Mouse (Mus musculus) embryonic facial prominence, embryonic 11.5 days (tissue): ENCODE results near the gene Lgr5. TPM values are rescaled to one million over a fixed set of nuclear protein-coding genes. Genes with fewer than 3 reads are reported as not detected.

Experiments
- ATAC-seq: fragments of 200-750 bp; cut with Nextera tagmentation; replicated peaks from 2 replicates; pipeline ENCODE4 v1.8.0; 2017; ENCODE audit warnings: low read depth; ENCODE audit not compliant: insufficient number of reproducible peaks, low FRiP score, low TSS enrichment
- DNase-seq: peaks from one replicate; pipeline ENCODE4 v3.0.0-alpha.2; 2015; ENCODE audit warnings: low spot score
- H3K27ac ChIP-seq: fragments of 300-500 bp; sonication (generic); replicated peaks from 2 replicates; pipeline ENCODE4 v1.5.1; 2014; ENCODE audit warnings: mild to moderate bottlenecking, low read depth, low read length, control low read depth
- H3K27me3 ChIP-seq: fragments of 300-500 bp; sonication (generic); 2 replicates; pipeline ENCODE4 v1.6.1; 2014; ENCODE audit warnings: mild to moderate bottlenecking, low read length, moderate library complexity, mixed read lengths; ENCODE audit not compliant: control insufficient read depth, insufficient read depth
- H3K36me3 ChIP-seq: fragments of 300-500 bp; sonication (generic); replicated peaks from 2 replicates; pipeline ENCODE4 v1.6.1; 2014; ENCODE audit warnings: low read depth, mild to moderate bottlenecking, low read length, moderate library complexity, mixed read lengths; ENCODE audit not compliant: control insufficient read depth, insufficient read depth
- H3K4me1 ChIP-seq: fragments of 300-500 bp; sonication (generic); 2 replicates; pipeline ENCODE4 v1.6.1; 2014; ENCODE audit warnings: low read length, mixed read lengths; ENCODE audit not compliant: control insufficient read depth, insufficient read depth
- H3K4me2 ChIP-seq: fragments of 300-500 bp; sonication (generic); 2 replicates; pipeline ENCODE4 v1.6.1; 2014; ENCODE audit warnings: low read depth, mild to moderate bottlenecking, control low read depth, low read length, moderate library complexity
- H3K4me3 ChIP-seq: fragments of 300-500 bp; sonication (generic); 2 replicates; pipeline ENCODE4 v1.5.1; 2014; ENCODE audit warnings: low read depth, low read length, control low read depth
- H3K9ac ChIP-seq: fragments of 300-500 bp; sonication (generic); replicated peaks from 2 replicates; pipeline ENCODE4 v1.6.1; 2014; ENCODE audit warnings: mild to moderate bottlenecking, control low read depth, low read length
- H3K9me3 ChIP-seq: fragments of 300-500 bp; sonication (generic); replicated peaks from 2 replicates; pipeline ENCODE4 v1.6.1; 2016; ENCODE audit warnings: mild to moderate bottlenecking, low read length, inconsistent platforms, mixed read lengths; ENCODE audit not compliant: control insufficient read depth
- WGBS: fragments of 180-500 bp; shearing (Covaris S2); extraction: QIAGEN DNeasy Blood & Tissue Kit; methylation state at CpG from one replicate; pipeline ENCODE4 v1.1.7; 2014; 5-methylcytosine and 5-hydroxymethylcytosine counted together
- polyA plus RNA-seq: library from polyadenylated mRNA; unstranded; fragments of >200 nt; fragmentation: Nextera tagmentation; extraction: Ambion mirVana; gene quantifications from 2 replicates; pipeline ENCODE4 v1.2.1, GENCODE M21; 2014

Lgr5 gene
- polyA plus RNA-seq, 1 experiment from 2014 or later = 11.5 TPM

GRCm38 (mm10) chr10:115583071-115583470 is 4.5 kb downstream of the Lgr5 start:
- 88% methylated on average over 3 of the region's 3 CpGs for WGBS
- Histone ChIP-seq H3K27me3 (peaks cover 11% of the 10 kb centered on the region), H3K4me1 (peaks cover 2% of the 10 kb centered on the region; the same call in 1 of the 2 replicates), H3K4me2 (no peak overlapping the region), H3K4me3 (no peak overlapping the region), H3K36me3 (no peaks in the 10 kb centered on the region), H3K27ac (no peak overlapping the region), H3K9ac (no peak overlapping the region), H3K9me3 (no peaks in the 10 kb centered on the region)
- DNase-seq (no peak), ATAC-seq (no peak)

GRCm38 (mm10) chr10:115581971-115582370 is 5.6 kb downstream of the Lgr5 start:
- 86% methylated on average over 9 of the region's 9 CpGs for WGBS
- DNase-seq = no peak
- H3K27me3 ChIP-seq = peaks cover 9% of the 10 kb centered on the region

GRCm38 (mm10) chr10:115579494-115579893 is 8.1 kb downstream of the Lgr5 start:
- peak; percentile 51; the same call in 1 of the 2 replicates for ATAC-seq
- peaks cover 6% of the 10 kb centered on the region for H3K27me3 ChIP-seq
- WGBS = 8% methylated on average over 7 of the region's 7 CpGs
- DNase-seq = peak; percentile 39
- H3K27ac ChIP-seq = no peak overlapping the region
- no peaks in the 10 kb centered on the region for H3K36me3 ChIP-seq
- no peak overlapping the region for H3K4me2 ChIP-seq
- H3K4me3 ChIP-seq = no peak overlapping the region
- H3K4me1 ChIP-seq = peaks cover 2% of the 10 kb centered on the region; the same call in 1 of the 2 replicates
- H3K9ac ChIP-seq = no peak overlapping the region
- no peaks in the 10 kb centered on the region for H3K9me3 ChIP-seq

More at GRCm38 (mm10) chr10:115581971-115582370, 5.6 kb downstream of the Lgr5 start:
- ATAC-seq = no peak
- peaks cover 2% of the 10 kb centered on the region; the same call in 1 of the 2 replicates for H3K4me1 ChIP-seq
- H3K9ac ChIP-seq = no peak overlapping the region
- no peaks in the 10 kb centered on the region for H3K36me3 ChIP-seq
- no peaks in the 10 kb centered on the region for H3K9me3 ChIP-seq
- H3K27ac ChIP-seq = no peak overlapping the region
- H3K4me2 ChIP-seq = no peak overlapping the region
- H3K4me3 ChIP-seq = no peak overlapping the region

- H3K27ac ChIP-seq = no peak overlapping the region
- H3K4me1 ChIP-seq = peaks cover 2% of the 10 kb centered on the region; the same call in 1 of the 2 replicates
- H3K4me2 ChIP-seq = no peak overlapping the region
- no peak overlapping the region for H3K9ac ChIP-seq
- H3K9me3 ChIP-seq = no peaks in the 10 kb centered on the region
- H3K36me3 ChIP-seq = no peaks in the 10 kb centered on the region
- no peak overlapping the region for H3K4me3 ChIP-seq
- DNase-seq (no peak), ATAC-seq (no peak)
- peaks cover 5% of the 10 kb centered on the region for H3K27me3 ChIP-seq
- 55% methylated on average over 7 of the region's 7 CpGs for WGBS
Observed at GRCm38 (mm10) chr10:115579076-115579475, 8.5 kb downstream of the Lgr5 start.

GRCm38 (mm10) chr10:115571734-115572440 is 15.7 kb downstream of the Lgr5 start:
- H3K9me3 ChIP-seq = no peaks in the 10 kb centered on the region
- no peaks in the 10 kb centered on the region for H3K36me3 ChIP-seq
- WGBS = 51% methylated on average over 3 of the region's 3 CpGs
- no peak overlapping the region for H3K27ac ChIP-seq
- H3K4me1 ChIP-seq = no peaks in the 10 kb centered on the region
- ATAC-seq (no peak), DNase-seq (no peak)
- no peak overlapping the region for H3K4me2 ChIP-seq
- H3K4me3 ChIP-seq = no peak overlapping the region
- H3K27me3 ChIP-seq = no peaks in the 10 kb centered on the region
- H3K9ac ChIP-seq = no peak overlapping the region

- H3K36me3 ChIP-seq = no peaks in the 10 kb centered on the region
- H3K4me1 ChIP-seq = no peaks in the 10 kb centered on the region
- H3K4me2 ChIP-seq = no peak overlapping the region
- H3K27ac ChIP-seq = no peak overlapping the region
- no peak overlapping the region for H3K9ac ChIP-seq
- ATAC-seq (no peak), DNase-seq (peak; percentile 22)
- H3K4me3 ChIP-seq = no peak overlapping the region
- no peaks in the 10 kb centered on the region for H3K27me3 ChIP-seq
- no peaks in the 10 kb centered on the region for H3K9me3 ChIP-seq
- WGBS = 48% methylated on average over 6 of the region's 6 CpGs
Observed at GRCm38 (mm10) chr10:115571317-115571716, 16.3 kb downstream of the Lgr5 start.

GRCm38 (mm10) chr10:115570577-115570976 is 17.0 kb downstream of the Lgr5 start:
- no peak for ATAC-seq
- 68% methylated on average over 2 of the region's 2 CpGs for WGBS

GRCm38 (mm10) chr10:115569712-115570491 is 17.7 kb downstream of the Lgr5 start, which contains the start of gene A930009A15Rik:
Gene A930009A15Rik, plus strand, starts transcription at chr10:115569986.
- Histone ChIP-seq H3K27me3 (no peaks in the 10 kb centered on the region), H3K9me3 (no peaks in the 10 kb centered on the region), H3K36me3 (no peaks in the 10 kb centered on the region), H3K9ac (no peak within 1 kb of the TSS), H3K4me3 (no peak within 1 kb of the TSS), H3K4me2 (no peak within 1 kb of the TSS), H3K4me1 (no peaks in the 10 kb centered on the region), H3K27ac (no peak within 1 kb of the TSS)
- ATAC-seq (no peak), DNase-seq (no peak)
- 81% methylated on average over 15 of the region's 15 CpGs for WGBS

More at GRCm38 (mm10) chr10:115570577-115570976, 17.0 kb downstream of the Lgr5 start:
- Histone ChIP-seq H3K36me3 (no peaks in the 10 kb centered on the region), H3K4me3 (no peak overlapping the region), H3K4me2 (no peak overlapping the region), H3K9ac (no peak overlapping the region), H3K27me3 (no peaks in the 10 kb centered on the region), H3K9me3 (no peaks in the 10 kb centered on the region), H3K27ac (no peak overlapping the region), H3K4me1 (no peaks in the 10 kb centered on the region)
- DNase-seq = no peak
